Mouse (Mus musculus): Measurements from ENCODE around the gene Baiap3. TPM values are rescaled to one million over a fixed set of nuclear protein-coding genes. Genes with fewer than 3 reads are reported as not detected.

The Baiap3 gene
- polyA plus RNA-seq, 1 experiment, result 23.8 TPM

GRCm38 (mm10) chr17:25221821-25222503, 34.2 kb downstream of the Baiap3 start:
- Histone ChIP-seq H3K4me3 (ENCODE audit: extremely low read depth, insufficient read depth, insufficient read length) (peak overlapping the region; percentile 36), H3K36me3 (ENCODE audit: control insufficient read depth, insufficient read depth, low read length) (peaks cover 7% of the 10 kb centered on the region; the same call in 1 of the 2 replicates), H3K4me1 (ENCODE audit: control insufficient read depth, insufficient read depth, insufficient read length) (peaks cover 34% of the 10 kb centered on the region), H3K27me3 (ENCODE audit: control insufficient read depth, insufficient read depth, low read length) (no peaks in the 10 kb centered on the region), H3K27ac (ENCODE audit: insufficient read depth, low read length) (no peak overlapping the region)
- TF ChIP-seq CTCF (IDR thresholded peaks at IDR 0.05; ENCODE audit: extremely low read depth, insufficient read depth, insufficient read length, insufficient replicate concordance) (no peak), POLR2A (IDR thresholded peaks at IDR 0.05; ENCODE audit: low read depth, low read length) (no peak; the same call in 1 of the 2 replicates)
- 5% methylated on average over 17 of the region's 30 CpGs for WGBS
- peak in 1 of 2 experiments; percentile 40 for DNase-seq (ENCODE audit: low read depth in 1 of 2, low spot score in 2 of 2)

- no peak for DNase-seq (ENCODE audit: low read depth in 1 of 2, low spot score in 2 of 2)
- TF ChIP-seq CTCF (IDR thresholded peaks at IDR 0.05; ENCODE audit: extremely low read depth, insufficient read depth, insufficient read length, insufficient replicate concordance) (no peak), POLR2A (IDR thresholded peaks at IDR 0.05; ENCODE audit: low read depth, low read length) (no peak)
- Histone ChIP-seq H3K4me3 (ENCODE audit: extremely low read depth, insufficient read depth, insufficient read length) (no peak overlapping the region), H3K4me1 (ENCODE audit: control insufficient read depth, insufficient read depth, insufficient read length) (peaks cover 34% of the 10 kb centered on the region), H3K27me3 (ENCODE audit: control insufficient read depth, insufficient read depth, low read length) (no peaks in the 10 kb centered on the region), H3K36me3 (ENCODE audit: control insufficient read depth, insufficient read depth, low read length) (peaks cover 5% of the 10 kb centered on the region; the same call in 1 of the 2 replicates), H3K27ac (ENCODE audit: insufficient read depth, low read length) (no peak overlapping the region)
- 89% methylated on average over 1 of the region's 1 CpGs for WGBS
Measured at GRCm38 (mm10) chr17:25220746-25221145, 35.4 kb downstream of the Baiap3 start.

GRCm38 (mm10) chr17:25219492-25220295, 36.5 kb downstream of the Baiap3 start:
- H3K27ac ChIP-seq (ENCODE audit: insufficient read depth, low read length), result no peak overlapping the region; the same call in 1 of the 2 replicates
- H3K4me3 ChIP-seq (ENCODE audit: extremely low read depth, insufficient read depth, insufficient read length), result no peak overlapping the region
- H3K27me3 ChIP-seq (ENCODE audit: control insufficient read depth, insufficient read depth, low read length), result no peaks in the 10 kb centered on the region
- H3K36me3 ChIP-seq (ENCODE audit: control insufficient read depth, insufficient read depth, low read length), result peaks cover 6% of the 10 kb centered on the region; the same call in 1 of the 2 replicates
- peaks cover 26% of the 10 kb centered on the region for H3K4me1 ChIP-seq (ENCODE audit: control insufficient read depth, insufficient read depth, insufficient read length)
- no peak for TF ChIP-seq CTCF (IDR thresholded peaks at IDR 0.05; ENCODE audit: extremely low read depth, insufficient read depth, insufficient read length, insufficient replicate concordance)
- TF ChIP-seq POLR2A (IDR thresholded peaks at IDR 0.05; ENCODE audit: low read depth, low read length), result no peak
- WGBS, result 64% methylated on average over 15 of the region's 15 CpGs
- DNase-seq (ENCODE audit: low read depth in 1 of 2, low spot score in 2 of 2), result no peak

GRCm38 (mm10) chr17:25218967-25219366, 37.2 kb downstream of the Baiap3 start:
- no peaks in the 10 kb centered on the region for H3K27me3 ChIP-seq (ENCODE audit: control insufficient read depth, insufficient read depth, low read length)
- peaks cover 9% of the 10 kb centered on the region for H3K36me3 ChIP-seq (ENCODE audit: control insufficient read depth, insufficient read depth, low read length)
- no peak for DNase-seq (ENCODE audit: low read depth in 1 of 2, low spot score in 2 of 2)
- WGBS, result 85% methylated on average over 9 of the region's 9 CpGs
- TF ChIP-seq CTCF (IDR thresholded peaks at IDR 0.05; ENCODE audit: extremely low read depth, insufficient read depth, insufficient read length, insufficient replicate concordance), result no peak
- no peak for TF ChIP-seq POLR2A (IDR thresholded peaks at IDR 0.05; ENCODE audit: low read depth, low read length)
- peaks cover 22% of the 10 kb centered on the region; the same call in 1 of the 2 replicates for H3K4me1 ChIP-seq (ENCODE audit: control insufficient read depth, insufficient read depth, insufficient read length)
- no peak overlapping the region for H3K27ac ChIP-seq (ENCODE audit: insufficient read depth, low read length)
- no peak overlapping the region for H3K4me3 ChIP-seq (ENCODE audit: extremely low read depth, insufficient read depth, insufficient read length)

GRCm38 (mm10) chr17:25215431-25215830, 40.7 kb downstream of the Baiap3 start:
- Histone ChIP-seq H3K4me1 (ENCODE audit: control insufficient read depth, insufficient read depth, insufficient read length) (peaks cover 8% of the 10 kb centered on the region; the same call in 1 of the 2 replicates), H3K27me3 (ENCODE audit: control insufficient read depth, insufficient read depth, low read length) (no peaks in the 10 kb centered on the region), H3K36me3 (ENCODE audit: control insufficient read depth, insufficient read depth, low read length) (peaks cover 21% of the 10 kb centered on the region), H3K4me3 (ENCODE audit: extremely low read depth, insufficient read depth, insufficient read length) (no peak overlapping the region), H3K27ac (ENCODE audit: insufficient read depth, low read length) (no peak overlapping the region)
- no peak for TF ChIP-seq POLR2A (IDR thresholded peaks at IDR 0.05; ENCODE audit: low read depth, low read length)
- no peak for TF ChIP-seq CTCF (IDR thresholded peaks at IDR 0.05; ENCODE audit: extremely low read depth, insufficient read depth, insufficient read length, insufficient replicate concordance)
- no peak for DNase-seq (ENCODE audit: low read depth in 1 of 2, low spot score in 2 of 2)
- 88% methylated on average over 3 of the region's 3 CpGs for WGBS

- no peak overlapping the region for H3K4me3 ChIP-seq (ENCODE audit: extremely low read depth, insufficient read depth, insufficient read length)
- H3K4me1 ChIP-seq (ENCODE audit: control insufficient read depth, insufficient read depth, insufficient read length), result peaks cover 4% of the 10 kb centered on the region; the same call in 1 of the 2 replicates
- 65% methylated on average over 4 of the region's 4 CpGs for WGBS
- TF ChIP-seq CTCF (IDR thresholded peaks at IDR 0.05; ENCODE audit: extremely low read depth, insufficient read depth, insufficient read length, insufficient replicate concordance), result no peak
- TF ChIP-seq POLR2A (IDR thresholded peaks at IDR 0.05; ENCODE audit: low read depth, low read length), result no peak
- no peak overlapping the region for H3K27ac ChIP-seq (ENCODE audit: insufficient read depth, low read length)
- no peaks in the 10 kb centered on the region for H3K27me3 ChIP-seq (ENCODE audit: control insufficient read depth, insufficient read depth, low read length)
- no peak for DNase-seq (ENCODE audit: low read depth in 1 of 2, low spot score in 2 of 2)
- H3K36me3 ChIP-seq (ENCODE audit: control insufficient read depth, insufficient read depth, low read length), result peaks cover 44% of the 10 kb centered on the region
Measured at GRCm38 (mm10) chr17:25211705-25212104, 44.5 kb downstream of the Baiap3 start.
